Mouse (Mus musculus) stomach, embryonic 14.5 days (tissue): ENCODE measurements at regions not wholly inside any gene's neighbourhood (a gene's known extent, or its start where the extent isn't known, plus 50 kb on each side); places are given as distances from the start of the nearest gene placed in this dataset.

Experiments
- ATAC-seq: fragments of 200-750 bp; cut with Nextera tagmentation; 2 replicates; pipeline ENCODE4 v1.8.0; 2017; ENCODE audit warnings: low read depth, moderate TSS enrichment; ENCODE audit not compliant: insufficient number of reproducible peaks, insufficient read depth, low FRiP score
- H3K27ac ChIP-seq: fragments of 300-500 bp; sonication (generic); 2 replicates; pipeline ENCODE4 v1.5.1; 2014; ENCODE audit warnings: mild to moderate bottlenecking, low read length, moderate library complexity, mixed read lengths
- H3K27me3 ChIP-seq: fragments of 300-500 bp; sonication (generic); 2 replicates; pipeline ENCODE4 v1.6.1; 2014; ENCODE audit warnings: low read length, control low read depth, mixed read lengths; ENCODE audit not compliant: control insufficient read depth, insufficient read depth
- H3K36me3 ChIP-seq: fragments of 300-500 bp; sonication (generic); 2 replicates; pipeline ENCODE4 v1.6.1; 2014; ENCODE audit warnings: mild to moderate bottlenecking, control low read depth, low read length, moderate library complexity, mixed read lengths; ENCODE audit not compliant: control insufficient read depth, insufficient read depth
- H3K4me1 ChIP-seq: fragments of 300-500 bp; sonication (generic); 2 replicates; pipeline ENCODE4 v1.6.1; 2014; ENCODE audit warnings: low read length, control low read depth, mixed read lengths; ENCODE audit not compliant: control insufficient read depth, insufficient read depth
- H3K4me2 ChIP-seq: fragments of 300-500 bp; sonication (generic); replicated peaks from 2 replicates; pipeline ENCODE4 v1.6.1; 2014; ENCODE audit warnings: low read depth, low read length, control low read depth
- H3K4me3 ChIP-seq: fragments of 300-500 bp; sonication (generic); 2 replicates; pipeline ENCODE4 v1.5.1; 2014; ENCODE audit warnings: low read depth, low read length, control low read depth
- H3K9ac ChIP-seq: fragments of 300-500 bp; sonication (generic); replicated peaks from 2 replicates; pipeline ENCODE4 v1.6.1; 2014; ENCODE audit warnings: low read depth, mild to moderate bottlenecking, control low read depth, low read length, moderate library complexity, mixed read lengths
- H3K9me3 ChIP-seq: fragments of 300-500 bp; sonication (generic); 2 replicates; pipeline ENCODE4 v1.6.1; 2016; ENCODE audit warnings: low read depth, low read length, control low read depth; ENCODE audit not compliant: control insufficient read depth
- WGBS: fragments of 180-500 bp; shearing (Covaris S2); extraction: QIAGEN DNeasy Blood & Tissue Kit; methylation state at CpG from one replicate; pipeline ENCODE4 v1.1.7; 2014; 5-methylcytosine and 5-hydroxymethylcytosine counted together

DNA sequence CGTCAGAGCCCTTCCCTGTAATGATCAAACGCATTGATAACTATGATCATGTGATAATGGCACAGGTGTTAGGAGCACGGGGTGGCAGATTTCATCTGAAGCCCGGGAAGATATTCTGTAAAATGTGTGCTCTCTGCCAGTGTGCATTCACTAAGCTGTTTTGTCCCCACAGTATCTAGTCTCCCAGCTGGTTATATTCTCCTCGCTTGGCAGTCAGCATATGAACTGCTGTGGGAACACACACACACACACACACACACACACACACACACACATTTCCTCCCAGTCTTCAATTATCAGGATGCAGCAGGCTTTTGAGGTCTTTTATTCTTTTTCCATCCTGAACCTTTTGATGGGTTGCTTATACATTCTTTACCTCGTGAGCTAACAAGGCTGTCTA, 365.8 kb upstream of the Id4 start:
- no peak overlapping the region for H3K27ac ChIP-seq
- no peak overlapping the region for H3K4me2 ChIP-seq
- H3K4me1 ChIP-seq = no peaks in the 10 kb centered on the region
- no peak overlapping the region for H3K9ac ChIP-seq
- ATAC-seq = no peak
- 76% methylated on average over 6 of the region's 6 CpGs for WGBS
- H3K27me3 ChIP-seq = no peaks in the 10 kb centered on the region
- no peaks in the 10 kb centered on the region for H3K36me3 ChIP-seq
- H3K4me3 ChIP-seq = no peak overlapping the region
- peaks cover 4% of the 10 kb centered on the region; the same call in 1 of the 2 replicates for H3K9me3 ChIP-seq

DNA sequence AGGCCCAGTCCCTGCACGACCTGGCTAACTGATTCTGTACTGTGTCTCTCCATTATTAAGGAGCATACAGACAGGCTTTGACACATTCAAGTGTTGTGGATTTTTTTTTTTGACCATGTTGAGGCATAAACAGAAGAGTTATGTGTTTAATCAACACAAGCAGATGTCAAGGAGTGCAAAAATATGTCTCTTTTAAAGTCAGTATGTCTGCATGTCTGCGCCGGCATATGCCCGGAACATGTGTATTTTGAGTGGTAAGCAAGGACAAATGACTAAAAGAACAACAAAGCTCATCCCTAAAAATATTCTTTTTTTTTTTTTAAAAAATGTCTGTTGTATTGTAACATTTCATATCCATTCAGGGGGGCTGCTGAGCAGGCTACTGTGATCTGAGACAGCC, 364.4 kb upstream of the Id4 start:
- Histone ChIP-seq H3K27ac (no peak overlapping the region), H3K4me2 (no peak overlapping the region), H3K27me3 (no peaks in the 10 kb centered on the region), H3K4me3 (no peak overlapping the region), H3K4me1 (no peaks in the 10 kb centered on the region), H3K36me3 (no peaks in the 10 kb centered on the region), H3K9ac (no peak overlapping the region), H3K9me3 (peaks cover 4% of the 10 kb centered on the region; the same call in 1 of the 2 replicates)
- ATAC-seq = no peak
- 85% methylated on average over 4 of the region's 4 CpGs for WGBS

DNA sequence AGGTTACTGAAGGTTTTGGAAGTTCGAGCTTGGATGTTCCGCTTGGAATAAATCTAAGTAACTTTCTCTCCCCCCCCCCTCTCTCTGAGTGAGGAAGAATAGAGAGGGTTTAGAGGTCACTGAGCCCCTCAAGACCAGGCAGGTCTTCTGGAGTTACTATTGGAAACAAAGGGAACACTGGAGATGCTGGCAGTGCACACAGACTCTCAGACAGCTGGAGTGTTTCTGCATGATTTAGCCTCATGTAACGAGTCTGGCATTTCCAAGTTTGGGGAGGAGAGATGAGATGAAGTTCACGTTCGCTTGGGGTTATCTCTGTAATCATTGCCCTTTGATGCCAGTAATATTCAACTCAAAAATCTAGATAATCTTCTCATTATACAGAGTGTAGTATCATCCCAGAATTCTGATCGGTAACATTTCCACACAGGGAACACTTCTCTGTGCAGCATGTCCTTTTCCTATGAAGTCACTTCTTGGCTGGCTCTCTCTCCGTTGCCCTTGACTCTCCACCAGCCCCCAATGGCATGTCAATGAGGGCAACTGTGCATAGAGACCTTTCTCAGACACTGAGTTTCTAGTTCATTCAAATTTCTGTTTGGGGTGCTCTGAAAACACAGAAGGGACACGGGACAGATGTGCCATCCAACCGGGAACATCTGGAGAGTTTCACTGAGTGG, 351.0 kb upstream of the Id4 start:
- Histone ChIP-seq H3K9ac (no peak overlapping the region), H3K36me3 (no peaks in the 10 kb centered on the region), H3K4me3 (no peak overlapping the region), H3K27me3 (no peaks in the 10 kb centered on the region), H3K9me3 (no peaks in the 10 kb centered on the region), H3K4me1 (no peaks in the 10 kb centered on the region), H3K27ac (no peak overlapping the region), H3K4me2 (no peak overlapping the region)
- no peak for ATAC-seq
- 70% methylated on average over 9 of the region's 9 CpGs for WGBS

DNA sequence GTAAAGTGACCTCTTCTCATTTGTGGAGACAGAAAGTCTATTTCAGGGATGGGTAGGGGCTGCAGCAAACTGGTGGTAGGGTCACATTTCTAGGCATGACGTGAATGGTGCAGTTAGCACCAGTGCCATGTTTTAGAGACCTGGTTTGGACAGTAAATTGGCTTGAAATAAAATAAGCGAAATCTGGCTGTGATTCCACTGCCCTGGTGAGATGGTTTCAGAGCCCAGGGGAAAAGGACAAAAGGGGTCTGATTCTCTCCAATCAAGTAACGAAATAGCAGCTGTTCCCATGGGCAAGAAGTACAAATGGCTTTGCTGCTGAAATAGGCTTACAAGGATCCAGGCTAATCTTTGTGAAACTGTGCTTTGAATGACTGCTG, 350.5 kb upstream of the Id4 start:
- Histone ChIP-seq H3K9me3 (no peaks in the 10 kb centered on the region), H3K4me1 (no peaks in the 10 kb centered on the region), H3K4me3 (no peak overlapping the region), H3K36me3 (no peaks in the 10 kb centered on the region), H3K9ac (no peak overlapping the region), H3K4me2 (no peak overlapping the region), H3K27me3 (no peaks in the 10 kb centered on the region), H3K27ac (no peak overlapping the region)
- ATAC-seq = no peak
- WGBS = 79% methylated on average over 3 of the region's 3 CpGs

DNA sequence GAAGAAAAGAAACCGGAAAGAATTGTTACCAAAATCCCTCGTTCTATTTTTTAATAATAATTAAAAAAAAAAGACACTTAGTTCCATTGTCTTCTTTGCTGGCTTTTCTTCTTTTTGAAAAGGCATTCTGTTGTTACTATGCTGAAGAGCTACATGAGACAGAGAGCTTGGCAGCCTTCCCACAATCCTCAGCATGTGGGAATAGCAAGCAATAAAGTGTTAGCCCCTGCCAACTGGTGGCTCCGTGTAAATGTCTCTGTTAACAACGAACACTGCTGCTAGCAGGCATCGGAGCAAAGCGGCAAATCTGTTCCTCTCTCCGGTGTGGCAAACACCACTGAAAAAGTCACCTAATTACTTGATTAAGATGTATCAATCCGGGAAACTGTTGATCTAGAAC, 344.6 kb upstream of the Id4 start:
- no peak overlapping the region for H3K4me3 ChIP-seq
- H3K9ac ChIP-seq = no peak overlapping the region
- no peaks in the 10 kb centered on the region for H3K4me1 ChIP-seq
- H3K4me2 ChIP-seq = no peak overlapping the region
- no peaks in the 10 kb centered on the region for H3K9me3 ChIP-seq
- WGBS = 87% methylated on average over 8 of the region's 8 CpGs
- H3K27ac ChIP-seq = no peak overlapping the region
- ATAC-seq = no peak
- H3K36me3 ChIP-seq = no peaks in the 10 kb centered on the region
- no peaks in the 10 kb centered on the region for H3K27me3 ChIP-seq

DNA sequence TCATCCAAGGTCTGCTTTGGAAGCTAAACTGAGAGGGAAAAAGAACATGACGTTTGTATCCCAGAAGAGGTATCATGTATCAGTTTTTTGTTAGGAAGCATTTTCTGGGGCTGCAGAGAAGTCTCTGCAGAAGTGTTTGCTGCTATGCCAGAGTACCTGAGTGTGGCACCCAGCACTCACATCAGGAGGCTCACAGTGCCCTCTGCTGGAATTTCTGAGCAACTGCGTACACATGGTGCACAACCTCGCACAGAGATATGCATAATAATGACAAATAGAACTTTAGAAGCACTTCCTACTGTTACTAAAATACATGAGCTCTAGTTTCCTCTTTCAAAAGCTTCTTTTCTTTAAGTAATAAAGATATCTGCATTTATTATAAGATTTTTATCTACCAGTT, 343.7 kb upstream of the Id4 start:
- no peak for ATAC-seq
- no peak overlapping the region for H3K9ac ChIP-seq
- no peaks in the 10 kb centered on the region for H3K36me3 ChIP-seq
- H3K4me1 ChIP-seq = no peaks in the 10 kb centered on the region
- 97% methylated on average over 3 of the region's 3 CpGs for whole genome bisulfite sequencing
- no peak overlapping the region for H3K4me3 ChIP-seq
- H3K27me3 ChIP-seq = no peaks in the 10 kb centered on the region
- no peaks in the 10 kb centered on the region for H3K9me3 ChIP-seq
- H3K27ac ChIP-seq = no peak overlapping the region
- no peak overlapping the region for H3K4me2 ChIP-seq

DNA sequence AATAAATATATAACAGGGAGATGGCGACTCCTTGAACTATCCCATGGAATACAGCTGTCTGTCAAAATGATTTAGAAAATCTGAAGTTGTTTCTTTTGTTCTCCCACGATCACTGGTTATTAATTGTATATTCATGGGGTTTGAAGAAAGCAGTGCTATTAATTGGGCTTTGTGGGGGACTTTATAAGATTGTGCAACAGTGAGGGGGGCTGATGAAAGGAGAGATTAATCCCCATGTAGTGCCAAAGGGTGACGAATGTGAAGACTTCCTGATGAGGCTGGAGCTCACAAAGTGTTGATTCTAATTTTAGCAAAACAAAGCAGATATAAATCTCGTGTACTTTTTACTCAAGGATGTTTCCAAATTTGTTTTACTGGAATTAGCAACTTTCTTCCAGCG, 340.0 kb upstream of the Id4 start:
- no peaks in the 10 kb centered on the region for H3K4me1 ChIP-seq
- no peak overlapping the region for H3K4me3 ChIP-seq
- no peak overlapping the region for H3K9ac ChIP-seq
- H3K36me3 ChIP-seq = no peaks in the 10 kb centered on the region
- no peak overlapping the region for H3K27ac ChIP-seq
- H3K27me3 ChIP-seq = no peaks in the 10 kb centered on the region
- H3K9me3 ChIP-seq = no peaks in the 10 kb centered on the region
- WGBS = 57% methylated on average over 5 of the region's 5 CpGs
- H3K4me2 ChIP-seq = no peak overlapping the region
- no peak for ATAC-seq

DNA sequence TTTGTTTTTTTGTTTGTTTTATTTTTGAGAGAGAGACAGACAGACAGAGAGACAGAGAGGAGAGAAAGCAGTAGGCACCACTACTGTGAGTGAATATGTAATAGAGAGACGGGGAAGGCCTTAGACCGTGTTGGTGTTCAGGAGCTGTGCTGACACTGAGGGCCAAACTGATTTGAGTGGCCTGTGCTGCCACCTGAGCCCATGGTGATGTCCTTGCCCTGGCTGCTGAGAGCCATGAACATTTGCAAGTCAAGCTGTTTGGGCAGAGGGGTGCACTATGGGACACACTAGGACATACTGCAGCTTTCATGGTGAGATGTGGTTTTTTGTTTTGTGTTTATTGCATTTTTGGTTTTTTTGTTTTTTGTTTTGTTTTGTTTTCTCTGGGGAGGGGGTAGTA, 320.3 kb upstream of the Id4 start:
- Histone ChIP-seq H3K9me3 (no peaks in the 10 kb centered on the region; the same call in 1 of the 2 replicates), H3K4me2 (no peak overlapping the region), H3K27me3 (no peaks in the 10 kb centered on the region), H3K4me1 (no peaks in the 10 kb centered on the region), H3K4me3 (no peak overlapping the region), H3K9ac (no peak overlapping the region), H3K27ac (no peak overlapping the region), H3K36me3 (no peaks in the 10 kb centered on the region)
- no peak for ATAC-seq
- WGBS = 89% methylated on average over 2 of the region's 2 CpGs

DNA sequence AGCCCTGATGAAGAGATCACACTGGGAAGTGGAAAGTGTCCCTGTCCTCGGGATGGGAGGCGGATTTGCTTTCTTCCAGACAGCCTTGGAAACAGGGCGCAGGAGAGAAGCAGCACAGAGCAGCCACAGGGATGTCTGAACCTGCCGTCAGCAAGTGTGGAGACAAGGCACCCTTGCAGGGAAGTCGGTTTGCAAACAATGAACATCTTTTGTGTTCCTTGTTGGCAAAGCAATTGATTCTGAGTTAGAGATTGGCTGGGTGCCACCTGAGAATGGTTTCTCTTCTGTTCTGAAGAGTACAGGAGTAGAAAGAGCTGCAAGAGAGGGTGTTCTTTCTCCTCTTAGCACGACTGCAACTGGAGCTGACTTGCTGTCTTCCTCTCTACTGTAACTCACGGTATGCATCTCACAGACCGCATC, 318.6 kb upstream of the Id4 start:
- Histone ChIP-seq H3K9ac (no peak overlapping the region), H3K9me3 (no peaks in the 10 kb centered on the region; the same call in 1 of the 2 replicates), H3K36me3 (no peaks in the 10 kb centered on the region), H3K27me3 (no peaks in the 10 kb centered on the region), H3K4me3 (no peak overlapping the region), H3K4me1 (no peaks in the 10 kb centered on the region), H3K27ac (no peak overlapping the region), H3K4me2 (no peak overlapping the region)
- WGBS = 21% methylated on average over 8 of the region's 8 CpGs
- no peak for ATAC-seq
